Mouse (Mus musculus): Measurements from ENCODE around the gene Olfr1425. TPM values are rescaled to one million over a fixed set of nuclear protein-coding genes. Genes with fewer than 3 reads are reported as not detected.
"Not testable (repeated sequence)": the region's sequence is repeated elsewhere in the genome, so short reads cannot be mapped to it uniquely, and the experiment has no call there.

The Olfr1425 gene
- total and polyA plus RNA-seq, 2 experiments from 2014 or later: not detected

DNA sequence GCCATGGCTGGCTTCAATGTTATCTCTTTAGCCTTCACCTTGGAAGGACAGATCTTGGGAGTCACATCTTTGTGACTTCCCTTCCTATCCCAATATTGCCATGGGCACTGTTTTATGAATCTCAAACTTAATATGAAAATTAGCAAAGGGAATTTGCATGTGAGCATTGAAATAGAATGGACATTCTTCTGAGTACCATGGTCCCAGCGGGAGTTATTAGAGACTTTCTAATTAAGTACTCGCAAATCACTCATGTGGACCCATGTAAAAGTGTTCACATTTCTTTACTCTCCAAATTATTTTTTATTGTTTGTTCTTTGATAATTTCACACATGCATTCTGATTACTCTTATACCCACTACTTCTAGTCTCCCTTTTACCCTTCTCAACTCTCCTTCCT is 25.7 kb upstream of the Olfr1425 start, which contains the start of gene Olfr1427:
Gene Olfr1427, minus strand, starts transcription at position 101 of the 400 bp plus-strand sequence.
- Histone ChIP-seq H3K4me1 (ENCODE audit: control insufficient read depth, insufficient read depth) (no peaks in the 10 kb centered on the region), H3K27ac (ENCODE audit: low read depth) (no peak within 1 kb of the TSS), H3K4me2 (ENCODE audit: low read depth, low read length) (no peak within 1 kb of the TSS), H3K4me3 (ENCODE audit: low read depth, low read length) (no peak within 1 kb of the TSS), H3K36me3 (replicated peaks; ENCODE audit: control insufficient read depth, insufficient read depth, low read length) (no peaks in the 10 kb centered on the region), H3K9me3 (replicated peaks; ENCODE audit: control insufficient read depth, low read length) (no peaks in the 10 kb centered on the region), H3K27me3 (ENCODE audit: control insufficient read depth, insufficient read depth, low read length) (no peaks in the 10 kb centered on the region), H3K9ac (replicated peaks; ENCODE audit: low read depth, low read length) (no peak within 1 kb of the TSS)
- TF ChIP-seq EP300 (IDR thresholded peaks at IDR 0.05; ENCODE audit: low read depth): no peak
- no peak for TF ChIP-seq CTCF (IDR thresholded peaks at IDR 0.05; ENCODE audit: low read depth)
- DNase-seq (ENCODE audit: low spot score) (no peak), ATAC-seq (ENCODE audit: insufficient read depth, low read depth) (no peak)
- WGBS: 88% methylated on average over 2 of the region's 2 CpGs

DNA sequence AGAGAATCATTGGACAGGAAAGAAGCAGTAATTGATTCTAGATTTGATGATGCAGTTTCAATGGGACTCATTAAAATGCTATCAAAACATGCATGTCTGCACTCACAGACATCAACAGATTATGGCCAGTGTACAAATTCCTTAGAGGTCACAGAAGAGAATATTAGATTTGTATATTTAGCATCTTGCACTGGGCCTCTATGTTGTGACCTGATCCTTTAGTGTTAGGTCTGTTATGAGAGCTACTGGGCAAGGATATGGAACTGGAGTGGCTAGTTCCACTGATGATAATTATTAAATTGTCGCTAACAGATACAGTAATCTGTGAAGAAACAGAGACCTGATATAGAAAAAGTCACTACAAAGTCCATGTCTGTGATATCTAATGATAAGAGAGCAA is 14.4 kb upstream of the Olfr1425 start, which contains the start of gene Olfr1426:
Gene Olfr1426, minus strand, starts transcription at position 101 of the 400 bp plus-strand sequence.
- Histone ChIP-seq H3K27ac (ENCODE audit: low read depth) (no peak within 1 kb of the TSS), H3K36me3 (replicated peaks; ENCODE audit: control insufficient read depth, insufficient read depth, low read length) (no peaks in the 10 kb centered on the region), H3K27me3 (ENCODE audit: control insufficient read depth, insufficient read depth, low read length) (no peaks in the 10 kb centered on the region), H3K4me2 (ENCODE audit: low read depth, low read length) (no peak within 1 kb of the TSS), H3K9me3 (replicated peaks; ENCODE audit: control insufficient read depth, low read length) (no peaks in the 10 kb centered on the region), H3K4me3 (ENCODE audit: low read depth, low read length) (no peak within 1 kb of the TSS), H3K4me1 (ENCODE audit: control insufficient read depth, insufficient read depth) (no peaks in the 10 kb centered on the region), H3K9ac (replicated peaks; ENCODE audit: low read depth, low read length) (no peak within 1 kb of the TSS)
- TF ChIP-seq CTCF (IDR thresholded peaks at IDR 0.05; ENCODE audit: low read depth) (no peak), EP300 (IDR thresholded peaks at IDR 0.05; ENCODE audit: low read depth) (no peak)
- no peak for DNase-seq (ENCODE audit: low spot score)
- no peak for ATAC-seq (ENCODE audit: insufficient read depth, low read depth)
- WGBS: 48% methylated on average over 1 of the region's 1 CpGs

DNA sequence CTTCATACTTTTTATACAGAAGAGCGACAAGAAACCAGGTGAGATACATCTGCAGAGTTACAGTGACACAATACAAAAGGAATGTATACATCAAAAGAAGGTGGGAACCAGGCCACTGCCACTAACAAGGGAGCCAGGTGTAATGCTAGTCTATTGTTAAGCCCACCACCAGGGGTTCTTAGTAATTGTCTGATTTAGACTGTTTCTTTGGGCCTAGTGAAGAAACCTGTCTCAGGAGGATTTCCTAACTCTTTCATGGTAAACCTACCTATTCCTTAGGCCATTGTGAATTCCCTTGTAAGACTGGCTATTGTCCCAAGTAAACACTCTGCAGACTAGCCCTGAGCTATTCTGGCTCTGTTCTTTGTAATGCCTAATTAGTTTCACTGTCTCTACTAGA is 8.0 kb downstream of the Olfr1425 start:
- not testable (repeated sequence) for H3K36me3 ChIP-seq (replicated peaks; ENCODE audit: control insufficient read depth, insufficient read depth, low read length); H3K9ac ChIP-seq (replicated peaks; ENCODE audit: low read depth, low read length); H3K27ac ChIP-seq (ENCODE audit: low read depth); DNase-seq (ENCODE audit: low spot score); H3K4me2 ChIP-seq (ENCODE audit: low read depth, low read length); H3K4me1 ChIP-seq (ENCODE audit: control insufficient read depth, insufficient read depth); H3K27me3 ChIP-seq (ENCODE audit: control insufficient read depth, insufficient read depth, low read length); H3K4me3 ChIP-seq (ENCODE audit: low read depth, low read length); ATAC-seq (ENCODE audit: insufficient read depth, low read depth); H3K9me3 ChIP-seq (replicated peaks; ENCODE audit: control insufficient read depth, low read length)
- WGBS: 69% methylated on average over 1 of the region's 1 CpGs

DNA sequence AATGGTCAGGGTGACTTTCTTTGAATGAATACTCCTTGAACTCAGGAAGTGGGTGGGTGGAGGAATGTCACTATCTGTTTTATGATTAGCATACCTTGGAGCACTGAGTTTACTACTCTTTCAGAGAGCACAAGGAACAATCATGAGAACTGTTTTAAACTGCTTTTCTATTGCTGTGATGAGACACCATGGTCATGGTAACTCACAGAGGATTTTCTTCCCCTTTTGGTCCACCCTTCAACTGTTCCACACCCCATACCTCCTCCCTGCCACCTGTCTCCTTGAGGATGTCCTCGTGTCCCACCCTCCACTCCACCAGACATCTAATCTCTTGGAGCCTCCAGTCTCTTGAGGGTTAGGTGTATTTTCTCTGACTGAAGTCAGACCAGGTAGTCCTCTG is 9.7 kb downstream of the Olfr1425 start:
- WGBS: 52% methylated on average over 1 of the region's 1 CpGs
- not testable (repeated sequence) for ATAC-seq (ENCODE audit: insufficient read depth, low read depth); H3K9me3 ChIP-seq (replicated peaks; ENCODE audit: control insufficient read depth, low read length); H3K4me3 ChIP-seq (ENCODE audit: low read depth, low read length); H3K27ac ChIP-seq (ENCODE audit: low read depth); H3K36me3 ChIP-seq (replicated peaks; ENCODE audit: control insufficient read depth, insufficient read depth, low read length); H3K4me1 ChIP-seq (ENCODE audit: control insufficient read depth, insufficient read depth); H3K9ac ChIP-seq (replicated peaks; ENCODE audit: low read depth, low read length); DNase-seq (ENCODE audit: low spot score); H3K27me3 ChIP-seq (ENCODE audit: control insufficient read depth, insufficient read depth, low read length); H3K4me2 ChIP-seq (ENCODE audit: low read depth, low read length)

DNA sequence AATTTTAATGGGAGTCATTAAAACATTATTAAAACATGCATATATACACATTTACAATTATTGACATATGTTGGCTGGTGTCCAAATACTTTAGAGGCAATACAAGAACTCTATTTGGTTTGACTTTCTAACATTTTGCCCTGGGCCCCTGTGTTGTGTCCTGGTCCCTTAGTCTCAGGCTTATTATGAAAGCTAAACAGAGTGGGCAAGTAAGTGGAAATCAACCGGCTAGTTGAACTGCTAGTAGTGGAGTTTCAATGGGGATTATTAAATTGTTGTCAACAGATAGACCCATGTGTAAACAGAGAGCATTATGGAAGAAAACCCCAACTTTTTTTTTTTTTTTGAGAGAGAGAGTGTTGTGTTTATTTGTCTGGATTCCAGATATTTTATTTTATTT is 14.9 kb downstream of the Olfr1425 start, which contains the start of gene Olfr1424:
Gene Olfr1424, minus strand, starts transcription at position 101 of the 400 bp plus-strand sequence.
- not testable (repeated sequence) for H3K4me3 ChIP-seq (ENCODE audit: low read depth, low read length); ATAC-seq (ENCODE audit: insufficient read depth, low read depth); H3K4me1 ChIP-seq (ENCODE audit: control insufficient read depth, insufficient read depth); H3K9ac ChIP-seq (replicated peaks; ENCODE audit: low read depth, low read length); DNase-seq (ENCODE audit: low spot score); H3K36me3 ChIP-seq (replicated peaks; ENCODE audit: control insufficient read depth, insufficient read depth, low read length); H3K9me3 ChIP-seq (replicated peaks; ENCODE audit: control insufficient read depth, low read length); H3K27ac ChIP-seq (ENCODE audit: low read depth); H3K4me2 ChIP-seq (ENCODE audit: low read depth, low read length); H3K27me3 ChIP-seq (ENCODE audit: control insufficient read depth, insufficient read depth, low read length)
- 90% methylated on average over 1 of the region's 1 CpGs for WGBS

DNA sequence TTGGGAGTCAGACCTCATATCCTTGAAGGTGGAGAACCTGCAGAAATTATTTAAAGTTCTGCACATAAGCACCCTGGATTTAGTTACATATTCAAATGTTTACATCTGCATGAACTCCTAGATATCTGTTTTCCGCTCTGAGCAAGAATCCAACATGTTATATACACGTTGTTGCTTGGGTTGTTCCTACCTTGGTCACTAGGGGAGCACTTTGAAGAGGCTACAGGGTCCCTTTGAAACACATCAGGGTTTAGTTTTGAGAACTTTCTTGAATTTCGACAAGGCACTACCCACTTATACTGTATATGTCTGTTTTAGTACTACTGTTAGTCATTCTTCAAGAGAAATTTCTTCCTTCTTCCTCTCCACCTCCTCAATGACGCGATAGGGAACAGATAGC is 34.4 kb downstream of the Olfr1425 start:
- WGBS: 80% methylated on average over 5 of the region's 5 CpGs
- ATAC-seq (ENCODE audit: insufficient read depth, low read depth): no peak
- TF ChIP-seq EP300 (IDR thresholded peaks at IDR 0.05; ENCODE audit: low read depth): no peak
- TF ChIP-seq CTCF (IDR thresholded peaks at IDR 0.05; ENCODE audit: low read depth): no peak
- Histone ChIP-seq H3K4me2 (ENCODE audit: low read depth, low read length) (no peak overlapping the region), H3K4me3 (ENCODE audit: low read depth, low read length) (no peak overlapping the region), H3K4me1 (ENCODE audit: control insufficient read depth, insufficient read depth) (no peaks in the 10 kb centered on the region), H3K27me3 (ENCODE audit: control insufficient read depth, insufficient read depth, low read length) (no peaks in the 10 kb centered on the region), H3K36me3 (replicated peaks; ENCODE audit: control insufficient read depth, insufficient read depth, low read length) (no peaks in the 10 kb centered on the region), H3K9ac (replicated peaks; ENCODE audit: low read depth, low read length) (no peak overlapping the region), H3K9me3 (replicated peaks; ENCODE audit: control insufficient read depth, low read length) (no peaks in the 10 kb centered on the region), H3K27ac (ENCODE audit: low read depth) (no peak overlapping the region)
- DNase-seq (ENCODE audit: low spot score): no peak
